Mouse (Mus musculus): ENCODE data around the gene Prkaa1.
A peak's percentile ranks its signal among the peaks of the same experiment; 100 is the strongest.
"Not testable (repeated sequence)": the region's sequence is repeated elsewhere in the genome, so short reads cannot be mapped to it uniquely, and the experiment has no call there.

The Prkaa1 gene

GRCm38 (mm10) chr15:5129111-5129805 is 14.4 kb upstream of the Prkaa1 start:
- DNase-seq (ENCODE audit: low spot score in 2 of 2), result no peak

GRCm38 (mm10) chr15:5130887-5131668 is 12.6 kb upstream of the Prkaa1 start:
- DNase-seq (ENCODE audit: low spot score in 2 of 2), result not testable (repeated sequence)

GRCm38 (mm10) chr15:5133301-5133700 is 10.4 kb upstream of the Prkaa1 start:
- DNase-seq (ENCODE audit: low spot score in 2 of 2), result no peak

GRCm38 (mm10) chr15:5134179-5134578 is 9.5 kb upstream of the Prkaa1 start:
- DNase-seq (ENCODE audit: low spot score in 2 of 2), result no peak

GRCm38 (mm10) chr15:5134945-5135483 is 8.6 kb upstream of the Prkaa1 start:
- DNase-seq (ENCODE audit: low spot score in 2 of 2), result no peak

- no peak for DNase-seq (ENCODE audit: low spot score in 2 of 2)
Observed at GRCm38 (mm10) chr15:5138021-5138856, 5.4 kb upstream of the Prkaa1 start.

- DNase-seq (ENCODE audit: low spot score in 2 of 2), result no peak
Observed at GRCm38 (mm10) chr15:5139366-5139765, 4.3 kb upstream of the Prkaa1 start.

GRCm38 (mm10) chr15:5139863-5140262 is 3.8 kb upstream of the Prkaa1 start:
- no peak for DNase-seq (ENCODE audit: low spot score in 2 of 2)

GRCm38 (mm10) chr15:5140357-5140756 is 3.3 kb upstream of the Prkaa1 start:
- DNase-seq (ENCODE audit: low spot score in 2 of 2), result no peak

- DNase-seq (ENCODE audit: low spot score in 2 of 2), result no peak
Observed at GRCm38 (mm10) chr15:5142047-5142446, 1.6 kb upstream of the Prkaa1 start.

GRCm38 (mm10) chr15:5142714-5143113 is 947 bp upstream of the Prkaa1 start:
- DNase-seq (ENCODE audit: low spot score in 2 of 2), result no peak

GRCm38 (mm10) chr15:5144021-5144778 is 539 bp downstream of the Prkaa1 start:
- peak; percentile 59 to 62 for DNase-seq (ENCODE audit: low spot score in 2 of 2)

GRCm38 (mm10) chr15:5145196-5145945 is 1.7 kb downstream of the Prkaa1 start:
- no peak for DNase-seq (ENCODE audit: low spot score in 2 of 2)

- DNase-seq (ENCODE audit: low spot score in 2 of 2), result no peak
Observed at GRCm38 (mm10) chr15:5149187-5149586, 5.5 kb downstream of the Prkaa1 start.

GRCm38 (mm10) chr15:5152171-5152570 is 8.5 kb downstream of the Prkaa1 start:
- DNase-seq (ENCODE audit: low spot score in 2 of 2), result no peak

- DNase-seq (ENCODE audit: low spot score in 2 of 2), result no peak
Observed at GRCm38 (mm10) chr15:5154621-5155020, 11.0 kb downstream of the Prkaa1 start.

GRCm38 (mm10) chr15:5155093-5155492 is 11.4 kb downstream of the Prkaa1 start:
- DNase-seq (ENCODE audit: low spot score in 2 of 2), result no peak

GRCm38 (mm10) chr15:5156355-5156754 is 12.7 kb downstream of the Prkaa1 start:
- no peak for DNase-seq (ENCODE audit: low spot score in 2 of 2)

GRCm38 (mm10) chr15:5157386-5157785 is 13.7 kb downstream of the Prkaa1 start:
- no peak for DNase-seq (ENCODE audit: low spot score in 2 of 2)

- DNase-seq (ENCODE audit: low spot score in 2 of 2), result no peak
Observed at GRCm38 (mm10) chr15:5158827-5159226, 15.2 kb downstream of the Prkaa1 start.
